Mouse (Mus musculus): Measurements from ENCODE around the gene Atrip. TPM values are rescaled to one million over a fixed set of nuclear protein-coding genes. Genes with fewer than 3 reads are reported as not detected.

Atrip gene
- polyA plus RNA-seq, 1 experiment from 2014 or later, result 26.0 TPM

DNA sequence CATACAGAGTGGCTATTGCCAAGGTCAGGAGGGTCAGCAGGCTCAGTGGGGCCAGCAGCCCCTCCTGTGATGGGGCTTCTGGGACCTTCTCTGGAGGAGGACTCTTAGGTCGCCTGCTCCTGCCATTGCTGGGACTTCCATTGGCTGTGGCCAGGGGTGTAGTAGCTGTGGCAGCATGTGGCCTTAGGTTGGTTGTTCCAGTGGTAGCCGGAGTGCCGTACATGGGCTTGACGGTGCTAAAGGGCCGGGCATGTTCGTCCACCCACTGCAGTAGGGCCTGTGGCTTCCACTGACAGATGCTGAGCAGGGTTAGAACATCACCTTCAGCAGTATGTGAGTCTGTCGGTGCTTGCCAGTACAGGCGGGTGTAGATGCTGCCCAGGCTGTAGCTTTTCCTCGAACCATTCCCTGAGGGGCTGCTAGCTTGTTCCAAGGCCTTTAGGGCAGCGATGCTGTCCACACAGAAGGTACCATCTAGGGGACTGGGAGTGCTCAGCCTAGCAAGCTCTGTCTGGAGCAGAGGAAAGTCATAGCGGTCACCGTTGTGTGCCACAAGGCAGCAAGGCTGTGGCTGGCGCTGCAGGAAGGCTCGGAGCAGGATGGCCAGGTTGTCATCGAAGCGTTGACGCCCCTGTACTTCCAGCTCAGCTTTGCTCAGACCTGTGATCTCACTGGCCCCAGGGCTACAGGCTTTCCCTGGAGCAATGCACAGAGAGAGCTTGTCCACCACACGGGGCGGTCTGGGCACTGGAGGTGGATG lies 15.7 kb downstream of the Atrip start:
- Histone ChIP-seq H3K36me3 (ENCODE audit: control insufficient read depth, insufficient read depth, low read length) (peaks cover 8% of the 10 kb centered on the region; the same call in 1 of the 2 replicates), H3K27ac (ENCODE audit: low read depth, low read length) (no peak overlapping the region), H3K4me2 (replicated peaks; ENCODE audit: low read depth, low read length) (no peak overlapping the region), H3K4me3 (ENCODE audit: low read depth, low read length) (no peak overlapping the region), H3K9ac (ENCODE audit: low read depth, low read length) (no peak overlapping the region), H3K27me3 (ENCODE audit: control insufficient read depth, insufficient read depth, low read length) (no peaks in the 10 kb centered on the region), H3K9me3 (ENCODE audit: control insufficient read depth, low read length) (no peaks in the 10 kb centered on the region), H3K4me1 (replicated peaks; ENCODE audit: control insufficient read depth, insufficient read depth, low read length) (peaks cover 2% of the 10 kb centered on the region; the same call in 1 of the 2 replicates)
- DNase-seq (ENCODE audit: low spot score) (no peak), ATAC-seq (ENCODE audit: low FRiP score) (no peak)
- 95% methylated on average over 19 of the region's 19 CpGs for WGBS

DNA sequence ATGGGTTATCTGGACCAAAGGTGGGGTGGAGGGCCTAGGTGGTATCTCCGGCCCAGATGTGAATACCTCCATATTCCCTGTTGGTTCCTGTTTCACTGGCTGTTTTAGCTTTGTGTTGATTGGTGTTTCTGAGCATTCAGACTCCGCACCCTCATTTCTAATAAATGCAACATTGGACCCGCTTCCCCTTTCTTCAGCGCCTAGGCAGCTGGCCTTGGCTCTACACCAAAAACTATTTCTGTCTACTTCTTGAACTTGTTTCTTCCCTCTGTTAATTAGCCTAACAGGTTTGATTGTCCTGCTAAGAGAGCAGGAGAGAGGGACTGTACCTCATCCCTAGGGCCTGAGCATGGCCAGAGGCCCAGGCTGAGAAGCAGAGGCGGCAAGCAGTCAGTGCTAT lies 16.4 kb downstream of the Atrip start:
- 94% methylated on average over 5 of the region's 5 CpGs for WGBS
- Histone ChIP-seq H3K9me3 (ENCODE audit: control insufficient read depth, low read length) (no peaks in the 10 kb centered on the region), H3K4me2 (replicated peaks; ENCODE audit: low read depth, low read length) (no peak overlapping the region), H3K4me3 (ENCODE audit: low read depth, low read length) (no peak overlapping the region), H3K36me3 (ENCODE audit: control insufficient read depth, insufficient read depth, low read length) (peaks cover 8% of the 10 kb centered on the region; the same call in 1 of the 2 replicates), H3K27ac (ENCODE audit: low read depth, low read length) (no peak overlapping the region), H3K4me1 (replicated peaks; ENCODE audit: control insufficient read depth, insufficient read depth, low read length) (peaks cover 2% of the 10 kb centered on the region; the same call in 1 of the 2 replicates), H3K27me3 (ENCODE audit: control insufficient read depth, insufficient read depth, low read length) (no peaks in the 10 kb centered on the region), H3K9ac (ENCODE audit: low read depth, low read length) (no peak overlapping the region)
- DNase-seq (ENCODE audit: low spot score), result no peak
- ATAC-seq (ENCODE audit: low FRiP score), result no peak

DNA sequence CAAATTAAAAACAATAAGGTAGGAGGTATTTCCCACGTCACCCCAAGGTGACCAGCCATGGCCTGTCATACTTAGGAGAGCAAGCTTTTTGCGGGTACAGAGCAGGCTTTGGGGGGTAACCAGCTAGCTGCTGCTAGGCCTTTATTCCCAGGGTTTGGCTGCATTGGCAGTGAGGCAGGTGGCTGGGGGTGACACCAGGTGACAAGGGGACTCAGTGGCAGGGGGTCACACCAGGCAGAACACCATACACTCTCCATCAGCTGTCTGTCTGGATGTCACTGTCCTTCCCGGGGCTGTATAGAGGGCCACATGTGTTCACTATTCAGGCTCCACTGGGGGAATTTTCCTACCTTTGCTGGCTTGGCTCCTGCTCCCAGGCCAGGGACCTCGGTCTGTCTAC lies 17.0 kb downstream of the Atrip start:
- Histone ChIP-seq H3K27me3 (ENCODE audit: control insufficient read depth, insufficient read depth, low read length) (no peaks in the 10 kb centered on the region), H3K36me3 (ENCODE audit: control insufficient read depth, insufficient read depth, low read length) (peaks cover 8% of the 10 kb centered on the region; the same call in 1 of the 2 replicates), H3K4me2 (replicated peaks; ENCODE audit: low read depth, low read length) (no peak overlapping the region), H3K4me3 (ENCODE audit: low read depth, low read length) (no peak overlapping the region), H3K4me1 (replicated peaks; ENCODE audit: control insufficient read depth, insufficient read depth, low read length) (peaks cover 2% of the 10 kb centered on the region; the same call in 1 of the 2 replicates), H3K27ac (ENCODE audit: low read depth, low read length) (no peak overlapping the region), H3K9me3 (ENCODE audit: control insufficient read depth, low read length) (no peaks in the 10 kb centered on the region), H3K9ac (ENCODE audit: low read depth, low read length) (no peak overlapping the region)
- ATAC-seq (ENCODE audit: low FRiP score), result no peak
- DNase-seq (ENCODE audit: low spot score), result no peak
- 86% methylated on average over 4 of the region's 4 CpGs for WGBS

DNA sequence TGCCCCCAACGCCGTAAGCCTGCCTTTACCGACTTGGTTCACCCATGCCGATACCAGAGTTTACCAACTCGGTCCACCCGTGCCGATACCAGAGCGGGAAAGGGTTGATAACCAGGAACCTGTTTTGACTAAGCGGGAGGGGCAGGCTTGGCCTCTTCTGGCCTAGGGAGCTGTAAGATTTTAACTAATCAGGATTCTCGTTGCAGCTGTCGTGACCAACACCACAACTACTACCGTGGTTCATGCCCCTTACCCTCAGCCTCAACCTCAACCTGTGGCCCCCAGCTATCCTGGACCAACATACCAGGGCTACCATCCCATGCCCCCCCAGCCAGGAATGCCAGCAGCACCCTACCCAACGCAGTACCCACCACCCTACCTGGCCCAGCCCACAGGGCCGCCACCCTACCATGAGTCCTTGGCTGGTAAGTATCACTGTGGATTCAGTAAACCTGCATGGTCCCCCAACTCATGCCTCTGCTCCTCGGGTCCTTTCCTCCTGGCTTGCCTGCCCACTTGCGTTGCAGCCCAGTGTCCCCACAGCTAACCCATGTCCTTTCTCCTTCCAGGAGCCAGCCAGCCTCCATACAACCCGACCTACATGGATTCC lies 17.7 kb downstream of the Atrip start:
- peaks cover 2% of the 10 kb centered on the region; the same call in 1 of the 2 replicates for H3K4me1 ChIP-seq (replicated peaks; ENCODE audit: control insufficient read depth, insufficient read depth, low read length)
- no peaks in the 10 kb centered on the region for H3K27me3 ChIP-seq (ENCODE audit: control insufficient read depth, insufficient read depth, low read length)
- DNase-seq (ENCODE audit: low spot score) (no peak), ATAC-seq (ENCODE audit: low FRiP score) (no peak)
- WGBS, result 92% methylated on average over 17 of the region's 17 CpGs
- peaks cover 8% of the 10 kb centered on the region; the same call in 1 of the 2 replicates for H3K36me3 ChIP-seq (ENCODE audit: control insufficient read depth, insufficient read depth, low read length)
- no peak overlapping the region for H3K4me2 ChIP-seq (replicated peaks; ENCODE audit: low read depth, low read length)
- no peak overlapping the region for H3K9ac ChIP-seq (ENCODE audit: low read depth, low read length)
- H3K9me3 ChIP-seq (ENCODE audit: control insufficient read depth, low read length), result no peaks in the 10 kb centered on the region
- no peak overlapping the region for H3K4me3 ChIP-seq (ENCODE audit: low read depth, low read length)
- no peak overlapping the region for H3K27ac ChIP-seq (ENCODE audit: low read depth, low read length)

DNA sequence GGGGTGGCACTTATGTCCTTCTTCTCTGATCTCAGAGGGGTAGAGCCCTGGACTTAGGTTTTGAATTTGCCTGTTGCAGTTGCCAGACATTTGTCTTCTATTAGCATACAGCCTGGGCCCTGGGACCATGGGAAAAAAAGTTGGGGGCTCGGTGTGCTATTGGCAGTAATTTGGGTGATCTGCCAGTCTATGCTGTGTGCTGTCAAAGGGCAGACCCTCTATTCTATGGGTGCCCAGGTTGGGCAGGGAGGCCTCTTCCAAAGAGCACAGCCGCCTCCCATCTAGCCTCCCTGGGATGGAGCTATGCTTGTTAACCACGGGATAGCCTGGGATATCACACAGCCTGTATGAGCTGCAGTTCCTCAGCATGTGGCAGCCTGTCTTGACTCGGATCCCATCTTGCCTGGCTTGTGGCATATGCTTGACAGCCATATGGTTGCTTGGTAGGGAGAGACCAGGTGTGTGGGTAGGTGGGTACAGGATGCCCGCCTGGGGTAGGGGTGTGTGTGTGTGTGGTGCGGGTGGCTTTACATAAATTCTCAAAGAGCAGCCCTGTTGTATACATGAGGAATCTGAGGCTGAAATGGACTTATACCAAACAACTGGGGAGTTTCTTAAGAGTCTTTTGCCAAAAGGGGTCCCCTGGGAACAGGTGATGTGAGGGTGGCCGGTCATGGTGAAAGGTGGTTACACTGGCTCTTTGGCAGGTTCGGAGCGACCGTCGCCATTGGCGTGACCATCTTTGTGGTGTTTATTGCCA lies 18.5 kb downstream of the Atrip start:
- no peak overlapping the region for H3K27ac ChIP-seq (ENCODE audit: low read depth, low read length)
- no peak for DNase-seq (ENCODE audit: low spot score)
- no peak overlapping the region; the same call in 1 of the 2 replicates for H3K4me3 ChIP-seq (ENCODE audit: low read depth, low read length)
- no peak overlapping the region for H3K9ac ChIP-seq (ENCODE audit: low read depth, low read length)
- H3K4me1 ChIP-seq (replicated peaks; ENCODE audit: control insufficient read depth, insufficient read depth, low read length), result peaks cover 2% of the 10 kb centered on the region; the same call in 1 of the 2 replicates
- 89% methylated on average over 12 of the region's 12 CpGs for WGBS
- H3K36me3 ChIP-seq (ENCODE audit: control insufficient read depth, insufficient read depth, low read length), result peaks cover 8% of the 10 kb centered on the region; the same call in 1 of the 2 replicates
- no peaks in the 10 kb centered on the region for H3K9me3 ChIP-seq (ENCODE audit: control insufficient read depth, low read length)
- H3K4me2 ChIP-seq (replicated peaks; ENCODE audit: low read depth, low read length), result peak overlapping the region; percentile 1; the same call in 1 of the 2 replicates
- H3K27me3 ChIP-seq (ENCODE audit: control insufficient read depth, insufficient read depth, low read length), result no peaks in the 10 kb centered on the region
- ATAC-seq (ENCODE audit: low FRiP score), result no peak

DNA sequence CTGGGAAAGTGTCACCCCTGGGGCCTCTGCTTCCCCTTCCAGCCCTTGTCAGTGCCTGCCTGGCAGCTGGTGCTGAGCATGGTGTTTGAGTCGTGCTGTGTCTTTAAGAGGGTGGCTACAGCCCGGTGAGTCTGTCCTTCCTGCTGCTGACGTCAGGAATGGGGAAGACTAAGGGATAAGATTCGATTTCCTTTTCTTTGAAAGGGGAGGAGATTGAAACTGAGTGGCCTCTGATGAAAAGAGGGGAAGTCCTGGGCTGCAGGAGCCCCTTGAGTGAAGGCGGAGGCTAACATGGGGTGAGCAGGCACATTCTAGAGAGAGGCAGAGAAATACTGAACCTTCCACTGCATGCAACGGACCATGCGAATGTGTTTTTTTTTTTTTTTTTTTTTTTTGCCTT lies 19.2 kb downstream of the Atrip start:
- no peaks in the 10 kb centered on the region for H3K27me3 ChIP-seq (ENCODE audit: control insufficient read depth, insufficient read depth, low read length)
- no peaks in the 10 kb centered on the region for H3K9me3 ChIP-seq (ENCODE audit: control insufficient read depth, low read length)
- H3K9ac ChIP-seq (ENCODE audit: low read depth, low read length), result no peak overlapping the region
- H3K4me3 ChIP-seq (ENCODE audit: low read depth, low read length), result peak overlapping the region; percentile 0; the same call in 1 of the 2 replicates
- 11% methylated on average over 7 of the region's 7 CpGs for WGBS
- H3K27ac ChIP-seq (ENCODE audit: low read depth, low read length), result no peak overlapping the region
- peaks cover 2% of the 10 kb centered on the region; the same call in 1 of the 2 replicates for H3K4me1 ChIP-seq (replicated peaks; ENCODE audit: control insufficient read depth, insufficient read depth, low read length)
- H3K36me3 ChIP-seq (ENCODE audit: control insufficient read depth, insufficient read depth, low read length), result peaks cover 8% of the 10 kb centered on the region; the same call in 1 of the 2 replicates
- ATAC-seq (ENCODE audit: low FRiP score) (peak; percentile 39; the same call in 1 of the 2 replicates), DNase-seq (ENCODE audit: low spot score) (peak; percentile 47)
- H3K4me2 ChIP-seq (replicated peaks; ENCODE audit: low read depth, low read length), result peak overlapping the region; percentile 1; the same call in 1 of the 2 replicates

DNA sequence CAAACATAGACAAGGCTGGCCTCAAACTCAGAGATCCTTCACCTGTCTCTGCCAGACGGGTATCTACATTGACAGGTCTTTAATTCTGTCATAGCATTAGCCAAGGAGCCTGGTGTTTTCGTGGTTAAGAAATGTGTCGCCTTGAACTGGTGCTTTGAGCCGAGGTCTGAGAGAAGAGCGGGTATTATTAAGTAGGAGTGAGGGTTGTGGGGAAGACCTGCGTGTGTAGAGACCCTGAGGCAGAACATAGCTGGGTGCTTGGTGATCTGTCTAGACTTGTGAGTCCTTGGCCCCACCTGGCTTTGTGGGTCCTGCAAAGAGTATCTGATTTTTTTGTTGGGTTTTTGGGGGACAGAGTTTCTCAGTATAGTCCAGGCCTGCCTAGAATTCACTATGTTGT lies 20.1 kb downstream of the Atrip start:
- H3K4me3 ChIP-seq (ENCODE audit: low read depth, low read length), result no peak overlapping the region
- ATAC-seq (ENCODE audit: low FRiP score), result no peak
- peaks cover 8% of the 10 kb centered on the region; the same call in 1 of the 2 replicates for H3K36me3 ChIP-seq (ENCODE audit: control insufficient read depth, insufficient read depth, low read length)
- no peak for DNase-seq (ENCODE audit: low spot score)
- H3K4me2 ChIP-seq (replicated peaks; ENCODE audit: low read depth, low read length), result no peak overlapping the region
- WGBS, result 78% methylated on average over 6 of the region's 6 CpGs
- H3K9me3 ChIP-seq (ENCODE audit: control insufficient read depth, low read length), result no peaks in the 10 kb centered on the region
- H3K9ac ChIP-seq (ENCODE audit: low read depth, low read length), result no peak overlapping the region
- H3K4me1 ChIP-seq (replicated peaks; ENCODE audit: control insufficient read depth, insufficient read depth, low read length), result no peaks in the 10 kb centered on the region; the same call in 1 of the 2 replicates
- no peak overlapping the region for H3K27ac ChIP-seq (ENCODE audit: low read depth, low read length)
- no peaks in the 10 kb centered on the region for H3K27me3 ChIP-seq (ENCODE audit: control insufficient read depth, insufficient read depth, low read length)

DNA sequence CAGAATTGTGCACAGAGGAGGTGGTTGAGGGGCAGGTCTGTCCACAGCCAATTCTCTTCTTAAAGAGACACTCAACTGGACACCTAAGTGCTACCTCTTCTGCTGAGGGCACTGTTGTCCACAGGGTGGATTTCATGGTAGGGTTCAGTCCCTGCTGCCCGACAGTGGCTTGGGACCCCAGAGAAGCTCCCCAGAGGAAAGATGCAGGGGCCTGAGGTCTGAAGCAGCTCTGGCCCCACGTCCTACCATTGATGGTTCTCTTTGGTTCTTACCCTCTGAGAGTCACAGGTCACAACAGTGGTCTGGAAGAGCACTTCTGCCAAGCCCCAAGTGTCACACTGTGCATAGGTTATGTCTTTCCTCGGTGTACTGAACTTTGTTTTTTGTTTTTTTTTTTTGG lies 20.6 kb downstream of the Atrip start:
- Histone ChIP-seq H3K4me1 (replicated peaks; ENCODE audit: control insufficient read depth, insufficient read depth, low read length) (no peaks in the 10 kb centered on the region; the same call in 1 of the 2 replicates), H3K36me3 (ENCODE audit: control insufficient read depth, insufficient read depth, low read length) (peaks cover 8% of the 10 kb centered on the region; the same call in 1 of the 2 replicates), H3K27me3 (ENCODE audit: control insufficient read depth, insufficient read depth, low read length) (no peaks in the 10 kb centered on the region), H3K4me3 (ENCODE audit: low read depth, low read length) (no peak overlapping the region), H3K4me2 (replicated peaks; ENCODE audit: low read depth, low read length) (no peak overlapping the region), H3K27ac (ENCODE audit: low read depth, low read length) (no peak overlapping the region), H3K9ac (ENCODE audit: low read depth, low read length) (no peak overlapping the region), H3K9me3 (ENCODE audit: control insufficient read depth, low read length) (no peaks in the 10 kb centered on the region)
- ATAC-seq (ENCODE audit: low FRiP score) (no peak), DNase-seq (ENCODE audit: low spot score) (no peak)
- 82% methylated on average over 3 of the region's 3 CpGs for WGBS

All from hindbrain, embryonic 11.5 days (tissue).